Mouse (Mus musculus) testis, adult 2 months (tissue): ENCODE measurements around the gene Them7.

Source experiments
- CTCF ChIP-seq: fragments of 200-500 bp; IDR thresholded peaks from 2 replicates; pipeline ENCODE4 v1.5.1; 2012; ENCODE audit warnings: low read depth, mild to moderate bottlenecking, inconsistent platforms, low read length, moderate library complexity; ENCODE audit not compliant: control insufficient read depth, insufficient read depth, insufficient replicate concordance
- POLR2A ChIP-seq: fragments of 200-500 bp; IDR thresholded peaks from 2 replicates; pipeline ENCODE4 v1.6.1; 2012; ENCODE audit warnings: low read depth, mild to moderate bottlenecking, inconsistent platforms, low read length, moderate library complexity; ENCODE audit not compliant: control insufficient read depth

- no peak for TF ChIP-seq CTCF
- no peak for TF ChIP-seq POLR2A
Observed at GRCm38 (mm10) chr2:105237841-105238240, 13.7 kb downstream of the Them7 start.
